Mouse (Mus musculus): ENCODE measurements around the gene Ush2a.

DNA sequence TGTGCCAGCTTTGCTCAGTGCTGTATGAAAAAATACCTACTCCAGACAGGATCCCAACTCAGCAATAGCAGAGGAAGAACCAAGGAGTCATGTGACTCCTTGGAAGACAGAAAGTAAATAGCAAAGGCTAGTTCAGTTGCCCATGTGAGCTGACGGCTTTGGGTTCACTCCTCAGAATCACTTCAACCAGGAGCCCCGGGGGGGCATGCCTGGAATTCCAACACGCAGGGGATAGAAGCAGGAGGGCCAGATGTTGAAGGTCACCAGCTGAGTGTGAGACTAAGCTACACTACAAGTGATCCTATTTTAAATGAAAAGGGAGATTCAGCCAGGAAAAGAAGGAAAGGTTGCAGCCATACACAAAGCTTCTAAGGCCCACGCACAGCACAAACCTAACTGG lies 319.3 kb downstream of the Ush2a start:
- TF ChIP-seq POLR2A (IDR thresholded peaks at IDR 0.05; ENCODE audit: control insufficient read depth, low read depth, low read length), result no peak
- TF ChIP-seq CTCF (IDR thresholded peaks at IDR 0.05; ENCODE audit: control insufficient read depth, insufficient read depth, insufficient replicate concordance, low read depth, low read length), result no peak
